Mouse (Mus musculus): ENCODE measurements around the gene Bckdk. TPM values are rescaled to one million over a fixed set of nuclear protein-coding genes. Genes with fewer than 3 reads are reported as not detected.

Gene Bckdk
- polyA plus RNA-seq, 1 experiment from 2014 or later = 96.8 TPM

- no peak for ATAC-seq (ENCODE audit: insufficient number of reproducible peaks, insufficient read depth, low FRiP score, low TSS enrichment, low read depth)
- WGBS = 89% methylated on average over 7 of the region's 7 CpGs
- Histone ChIP-seq H3K4me1 (peaks cover 10% of the 10 kb centered on the region), H3K9ac (no peak overlapping the region), H3K4me2 (no peak overlapping the region), H3K27me3 (no peaks in the 10 kb centered on the region), H3K4me3 (no peak overlapping the region), H3K27ac (no peak overlapping the region), H3K9me3 (no peaks in the 10 kb centered on the region), H3K36me3 (peaks cover 13% of the 10 kb centered on the region)
Measured at GRCm38 (mm10) chr7:127897542-127897941, 6.3 kb upstream of the Bckdk start.

GRCm38 (mm10) chr7:127898179-127898956, 5.5 kb upstream of the Bckdk start:
- peaks cover 5% of the 10 kb centered on the region; the same call in 1 of the 2 replicates for H3K36me3 ChIP-seq
- ATAC-seq (ENCODE audit: insufficient number of reproducible peaks, insufficient read depth, low FRiP score, low TSS enrichment, low read depth) = no peak
- WGBS = 34% methylated on average over 10 of the region's 10 CpGs
- no peak overlapping the region for H3K4me2 ChIP-seq
- H3K4me1 ChIP-seq = peaks cover 10% of the 10 kb centered on the region
- no peak overlapping the region for H3K4me3 ChIP-seq
- no peak overlapping the region for H3K9ac ChIP-seq
- H3K27ac ChIP-seq = no peak overlapping the region
- H3K27me3 ChIP-seq = no peaks in the 10 kb centered on the region
- no peaks in the 10 kb centered on the region for H3K9me3 ChIP-seq

- no peak overlapping the region for H3K4me3 ChIP-seq
- H3K36me3 ChIP-seq = peaks cover under 1% of the 10 kb centered on the region; the same call in 1 of the 2 replicates
- H3K4me2 ChIP-seq = no peak overlapping the region
- no peaks in the 10 kb centered on the region for H3K27me3 ChIP-seq
- no peak for ATAC-seq (ENCODE audit: insufficient number of reproducible peaks, insufficient read depth, low FRiP score, low TSS enrichment, low read depth)
- no peaks in the 10 kb centered on the region for H3K9me3 ChIP-seq
- WGBS = 41% methylated on average over 7 of the region's 7 CpGs
- H3K27ac ChIP-seq = no peak overlapping the region
- no peak overlapping the region; the same call in 1 of the 2 replicates for H3K9ac ChIP-seq
- peaks cover 9% of the 10 kb centered on the region for H3K4me1 ChIP-seq
Measured at GRCm38 (mm10) chr7:127899997-127900396, 3.9 kb upstream of the Bckdk start.

GRCm38 (mm10) chr7:127901772-127902171, 2.1 kb upstream of the Bckdk start:
- no peaks in the 10 kb centered on the region for H3K9me3 ChIP-seq
- H3K27me3 ChIP-seq = no peaks in the 10 kb centered on the region
- H3K4me2 ChIP-seq = no peak overlapping the region
- ATAC-seq (ENCODE audit: insufficient number of reproducible peaks, insufficient read depth, low FRiP score, low TSS enrichment, low read depth) = no peak
- H3K4me3 ChIP-seq = no peak overlapping the region
- H3K27ac ChIP-seq = no peak overlapping the region
- peaks cover 15% of the 10 kb centered on the region for H3K4me1 ChIP-seq
- 84% methylated on average over 2 of the region's 2 CpGs for WGBS
- H3K9ac ChIP-seq = no peak overlapping the region
- H3K36me3 ChIP-seq = peaks cover 18% of the 10 kb centered on the region

- no peak overlapping the region for H3K27ac ChIP-seq
- H3K27me3 ChIP-seq = no peaks in the 10 kb centered on the region
- H3K36me3 ChIP-seq = peaks cover 52% of the 10 kb centered on the region
- ATAC-seq (ENCODE audit: insufficient number of reproducible peaks, insufficient read depth, low FRiP score, low TSS enrichment, low read depth) = no peak
- no peak overlapping the region for H3K4me2 ChIP-seq
- 94% methylated on average over 12 of the region's 12 CpGs for WGBS
- peaks cover 16% of the 10 kb centered on the region for H3K4me1 ChIP-seq
- H3K4me3 ChIP-seq = no peak overlapping the region
- H3K9ac ChIP-seq = no peak overlapping the region
- no peaks in the 10 kb centered on the region for H3K9me3 ChIP-seq
Measured at GRCm38 (mm10) chr7:127907939-127908338, 4.1 kb downstream of the Bckdk start.

- Histone ChIP-seq H3K27me3 (no peaks in the 10 kb centered on the region), H3K36me3 (peaks cover 52% of the 10 kb centered on the region), H3K4me3 (no peak overlapping the region), H3K9me3 (no peaks in the 10 kb centered on the region), H3K4me2 (no peak overlapping the region), H3K9ac (no peak overlapping the region), H3K27ac (no peak overlapping the region), H3K4me1 (peaks cover 22% of the 10 kb centered on the region)
- ATAC-seq (ENCODE audit: insufficient number of reproducible peaks, insufficient read depth, low FRiP score, low TSS enrichment, low read depth) = no peak
- WGBS = 93% methylated on average over 4 of the region's 4 CpGs
Measured at GRCm38 (mm10) chr7:127908656-127909055, 4.8 kb downstream of the Bckdk start.

- peak; percentile 92 for ATAC-seq (ENCODE audit: insufficient number of reproducible peaks, insufficient read depth, low FRiP score, low TSS enrichment, low read depth)
- peaks cover 52% of the 10 kb centered on the region for H3K36me3 ChIP-seq
- under 1% methylated on average over 40 of the region's 40 CpGs for whole genome bisulfite sequencing
Measured at GRCm38 (mm10) chr7:127912190-127912871, 8.4 kb downstream of the Bckdk start, which contains the start of gene Kat8. Gene Kat8, plus strand, starts transcription at chr7:127912516.

GRCm38 (mm10) chr7:127912938-127913337, 9.1 kb downstream of the Bckdk start:
- H3K4me3 ChIP-seq = peak overlapping the region; percentile 95
- peaks cover 51% of the 10 kb centered on the region for H3K36me3 ChIP-seq
- no peaks in the 10 kb centered on the region for H3K27me3 ChIP-seq
- WGBS = 27% methylated on average over 4 of the region's 4 CpGs
- H3K9me3 ChIP-seq = no peaks in the 10 kb centered on the region
- H3K4me1 ChIP-seq = peaks cover 6% of the 10 kb centered on the region
- H3K9ac ChIP-seq = peak overlapping the region; percentile 83
- H3K27ac ChIP-seq = peak overlapping the region; percentile 87; the same call in 1 of the 2 replicates
- H3K4me2 ChIP-seq = peak overlapping the region; percentile 64
- no peak for ATAC-seq (ENCODE audit: insufficient number of reproducible peaks, insufficient read depth, low FRiP score, low TSS enrichment, low read depth)

More at GRCm38 (mm10) chr7:127912190-127912871, 8.4 kb downstream of the Bckdk start, which contains the start of gene Kat8:
- peaks cover 6% of the 10 kb centered on the region for H3K4me1 ChIP-seq
- H3K9ac ChIP-seq = peak within 1 kb of the TSS; percentile 83
- peak within 1 kb of the TSS; percentile 87 for H3K27ac ChIP-seq
- no peaks in the 10 kb centered on the region for H3K9me3 ChIP-seq
- peak within 1 kb of the TSS; percentile 64 for H3K4me2 ChIP-seq
- no peaks in the 10 kb centered on the region for H3K27me3 ChIP-seq
- H3K4me3 ChIP-seq = peak within 1 kb of the TSS; percentile 95

GRCm38 (mm10) chr7:127915293-127915692, 11.4 kb downstream of the Bckdk start:
- Histone ChIP-seq H3K9ac (no peak overlapping the region), H3K36me3 (peaks cover 42% of the 10 kb centered on the region), H3K9me3 (no peaks in the 10 kb centered on the region), H3K4me1 (peaks cover 6% of the 10 kb centered on the region), H3K27me3 (no peaks in the 10 kb centered on the region), H3K4me3 (no peak overlapping the region), H3K27ac (no peak overlapping the region), H3K4me2 (no peak overlapping the region)
- 87% methylated on average over 12 of the region's 12 CpGs for WGBS
- ATAC-seq (ENCODE audit: insufficient number of reproducible peaks, insufficient read depth, low FRiP score, low TSS enrichment, low read depth) = no peak

GRCm38 (mm10) chr7:127918203-127918602, 14.3 kb downstream of the Bckdk start:
- Histone ChIP-seq H3K9me3 (no peaks in the 10 kb centered on the region), H3K36me3 (peaks cover 67% of the 10 kb centered on the region), H3K27me3 (no peaks in the 10 kb centered on the region), H3K4me2 (no peak overlapping the region), H3K4me1 (peaks cover 3% of the 10 kb centered on the region), H3K4me3 (no peak overlapping the region), H3K27ac (no peak overlapping the region), H3K9ac (no peak overlapping the region)
- WGBS = 54% methylated on average over 3 of the region's 3 CpGs
- no peak for ATAC-seq (ENCODE audit: insufficient number of reproducible peaks, insufficient read depth, low FRiP score, low TSS enrichment, low read depth)

- H3K4me2 ChIP-seq = no peak overlapping the region
- no peaks in the 10 kb centered on the region for H3K27me3 ChIP-seq
- H3K9ac ChIP-seq = no peak overlapping the region
- H3K9me3 ChIP-seq = no peaks in the 10 kb centered on the region
- H3K27ac ChIP-seq = no peak overlapping the region
- no peaks in the 10 kb centered on the region for H3K4me1 ChIP-seq
- 74% methylated on average over 7 of the region's 7 CpGs for WGBS
- H3K36me3 ChIP-seq = peaks cover 77% of the 10 kb centered on the region
- no peak overlapping the region for H3K4me3 ChIP-seq
- ATAC-seq (ENCODE audit: insufficient number of reproducible peaks, insufficient read depth, low FRiP score, low TSS enrichment, low read depth) = no peak
Measured at GRCm38 (mm10) chr7:127919290-127919689, 15.4 kb downstream of the Bckdk start.

Measured in embryonic facial prominence, embryonic 13.5 days (tissue).